Mouse (Mus musculus) ovary, adult 10 weeks (tissue): ENCODE results near the gene Ctdsp1. TPM values are rescaled to one million over a fixed set of nuclear protein-coding genes. Genes with fewer than 3 reads are reported as not detected.

Source experiments
- polyA plus RNA-seq: library from polyadenylated mRNA; stranded (reverse); fragments of 350-450 nt; fragmentation: Illumina TruSeq; extraction: RNeasy Lipid Tissue Mini Kit (QIAGEN cat#74804); gene quantifications from one replicate; pipeline ENCODE4 v1.2.3, GENCODE M21; 2014

The Ctdsp1 gene
- 19.9 TPM for polyA plus RNA-seq

DNA sequence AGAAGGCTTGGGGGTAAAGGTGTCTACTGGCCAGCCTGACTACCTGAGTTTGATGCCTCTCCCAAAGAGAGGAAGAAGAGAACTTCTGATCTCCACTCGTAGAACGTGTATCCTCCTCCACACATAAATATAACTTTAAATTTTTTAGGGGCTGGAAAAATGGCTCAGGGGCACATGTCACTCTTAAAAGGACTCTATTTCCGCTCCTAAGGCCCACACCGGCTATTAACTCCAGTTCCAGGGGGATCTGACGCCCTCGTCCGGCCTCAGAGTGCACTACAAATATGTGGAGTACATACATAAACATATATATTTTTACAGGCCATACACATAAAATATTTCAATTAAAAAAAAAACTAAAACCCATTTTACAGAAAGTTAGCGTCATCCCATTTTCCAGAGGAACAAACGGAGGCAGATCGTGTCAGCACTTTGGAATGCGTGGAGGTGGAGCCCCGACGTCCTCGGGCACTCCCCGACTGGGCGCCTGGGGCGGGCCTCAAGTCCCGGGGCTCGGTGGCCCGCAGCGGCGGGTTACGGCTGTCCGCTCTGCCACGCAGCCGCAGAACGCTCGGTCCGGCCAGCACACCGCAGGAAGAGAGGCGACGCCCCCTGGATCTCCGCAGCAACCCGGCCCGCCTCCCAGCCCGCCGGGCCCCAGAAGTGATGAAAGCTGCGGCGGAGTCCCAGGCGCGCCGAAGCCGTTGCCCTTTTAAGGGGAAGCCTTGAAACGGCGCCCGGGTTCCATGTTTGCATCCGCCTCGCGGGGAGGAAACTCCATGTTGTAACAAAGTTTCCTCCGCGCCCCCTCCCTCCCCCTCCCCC is at the start of gene Ctdsp1:
Gene Ctdsp1, plus strand, starts transcription at position 586 of the 825 bp plus-strand sequence.

DNA sequence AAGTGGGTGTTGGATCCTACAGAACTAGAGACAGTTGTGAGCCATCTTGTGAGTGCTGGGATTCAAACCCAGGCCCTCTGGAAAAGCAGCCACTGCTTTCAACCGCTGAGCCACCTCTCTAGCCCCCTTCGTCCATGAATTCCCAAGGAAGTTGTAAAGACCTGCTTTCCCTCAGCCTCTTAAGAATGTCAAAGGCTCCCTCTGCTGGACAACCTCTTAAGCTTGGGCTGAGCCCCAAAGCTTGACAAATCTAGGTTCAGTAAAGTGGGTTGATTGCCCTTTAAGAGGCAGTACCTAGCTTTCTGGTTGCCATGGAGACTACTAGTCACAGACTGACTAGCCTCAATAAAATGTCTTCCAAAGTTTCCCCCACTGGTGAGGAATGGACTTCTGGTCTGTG is 29.5 kb upstream of the Ctdsp1 start, which contains the start of gene Catip:
Gene Catip, plus strand, starts transcription at position 297 of the 400 bp plus-strand sequence.

DNA sequence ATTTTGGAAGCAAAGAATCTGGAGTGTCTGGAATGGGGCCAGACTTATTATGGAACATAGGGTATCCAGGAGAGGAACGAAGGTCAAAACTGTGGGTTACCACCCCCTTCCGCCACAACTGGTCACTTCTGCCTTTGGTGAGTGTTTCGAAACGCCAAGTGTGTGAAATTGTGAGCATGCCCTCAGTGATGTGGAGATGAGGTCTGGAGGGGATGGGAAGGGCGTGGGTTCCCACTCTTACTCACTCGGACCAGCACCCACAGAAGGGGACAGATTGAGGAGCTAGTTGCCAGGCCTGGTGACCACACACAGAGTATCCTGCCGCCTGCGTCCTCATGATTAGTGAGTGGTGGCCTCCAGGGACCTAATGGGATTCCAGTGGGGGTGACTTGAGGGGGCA is 16.3 kb upstream of the Ctdsp1 start, which contains the start of gene Slc11a1:
Gene Slc11a1, plus strand, starts transcription at position 216 of the 400 bp plus-strand sequence.

DNA sequence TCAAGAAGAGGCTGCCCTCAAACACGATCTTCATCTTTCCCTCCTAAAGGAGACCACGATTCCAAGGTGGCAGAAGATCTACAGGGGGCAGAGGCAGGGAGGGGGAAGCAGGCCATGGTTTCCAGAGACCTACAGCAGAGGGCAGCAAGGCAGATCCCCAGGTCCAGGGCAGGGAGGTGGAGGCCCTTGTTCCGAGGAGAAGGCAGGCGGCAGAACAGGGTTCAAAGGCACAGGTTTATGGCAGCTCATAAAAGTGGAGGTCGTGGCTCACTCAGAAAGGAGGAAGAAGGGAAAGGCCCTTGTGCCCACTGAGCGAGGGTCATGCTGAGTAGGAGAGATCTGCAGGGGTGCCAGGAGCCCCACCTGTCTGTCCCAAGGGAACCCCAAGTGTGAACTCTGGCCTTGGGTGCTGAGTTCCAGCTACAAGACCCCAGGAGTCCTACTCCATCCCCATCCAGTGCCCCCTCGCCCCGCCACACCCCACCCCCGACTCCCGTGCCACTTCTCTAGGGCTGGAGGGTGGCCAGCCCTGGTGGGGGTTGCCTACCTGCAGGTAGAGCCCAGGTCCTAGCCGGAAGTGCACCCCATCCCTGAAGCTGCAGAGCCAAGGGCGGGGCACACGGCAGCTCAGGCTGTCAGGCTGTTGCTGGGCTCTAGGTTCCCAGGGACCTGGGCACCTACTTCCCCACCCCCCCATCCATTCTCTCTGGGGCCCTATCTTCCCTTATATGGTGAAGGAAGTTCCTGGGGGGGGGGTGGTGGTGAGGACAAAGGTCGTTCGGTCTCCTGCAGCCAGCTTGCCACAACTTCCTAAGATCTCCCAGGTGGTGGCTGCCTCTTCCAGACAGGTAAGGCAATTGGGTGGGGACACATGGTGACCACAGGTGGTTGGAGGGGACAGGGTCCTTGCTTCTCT is 17.5 kb downstream of the Ctdsp1 start, which contains the start of gene Vil1:
Gene Vil1, plus strand, starts transcription at position 788 of the 916 bp plus-strand sequence.

Other genes with a start within 250 kb of the Ctdsp1 start
- gene Cxcr2, start 237.5 kb upstream of the Ctdsp1 start, polyA plus RNA-seq = 0.14 TPM
- not detected for gene Cxcr1, start 196.9 kb upstream of the Ctdsp1 start, polyA plus RNA-seq
- gene Arpc2, start 155.4 kb upstream of the Ctdsp1 start, polyA plus RNA-seq = 525 TPM
- not detected for gene Gpbar1, start 113.0 kb upstream of the Ctdsp1 start, polyA plus RNA-seq
- gene Aamp, start 106.8 kb upstream of the Ctdsp1 start, polyA plus RNA-seq = 2.7 TPM
- gene Pnkd, start 106.6 kb upstream of the Ctdsp1 start, polyA plus RNA-seq = 1.7 TPM
- 23.4 TPM for gene Tmbim1, start 85.9 kb upstream of the Ctdsp1 start, polyA plus RNA-seq
- 0.66 TPM for gene Catip, start 29.4 kb upstream of the Ctdsp1 start, polyA plus RNA-seq
- gene Slc11a1, start 16.3 kb upstream of the Ctdsp1 start, polyA plus RNA-seq = 1.0 TPM
- gene Vil1, start 17.9 kb downstream of the Ctdsp1 start, polyA plus RNA-seq = 0.83 TPM
- gene Cnot9, start 114.5 kb downstream of the Ctdsp1 start, polyA plus RNA-seq = 40.9 TPM
- not detected for gene Plcd4, start 151.4 kb downstream of the Ctdsp1 start, polyA plus RNA-seq
- 46.6 TPM for gene Usp37, start 152.8 kb downstream of the Ctdsp1 start, polyA plus RNA-seq
- 7.6 TPM for gene Zfp142, start 196.7 kb downstream of the Ctdsp1 start, polyA plus RNA-seq
- 4.4 TPM for gene Bcs1l, start 196.8 kb downstream of the Ctdsp1 start, polyA plus RNA-seq
- 14.6 TPM for gene Rnf25, start 209.9 kb downstream of the Ctdsp1 start, polyA plus RNA-seq
- gene Stk36, start 209.9 kb downstream of the Ctdsp1 start, polyA plus RNA-seq = 4.6 TPM